Comparison of ENCODE assay signal across 29 mouse cellular contexts in genomic region chr16:76547087-76547486, GRCm38 (mm10).
DNase-seq lines count a peak whose midpoint lies in the region; ATAC-seq and TF ChIP-seq lines count a peak whose summit lies in the region.
"Had no signal": no experiment of that assay in that cellular context is flagged by ENCODE, and none has a peak within 500 bp of the region (broad histone marks: within the 10 kb centered on the region; RNA-seq: fewer than 3 reads in every experiment).

No protein-coding gene starts in this region.

- no peak overlapping the region for H3K4me2 ChIP-seq in heart, postnatal 0 days (ENCODE audit: low read depth, low read length)
- H3K4me2 ChIP-seq in midbrain, embryonic 11.5 days = no peak overlapping the region
- H3K4me2 ChIP-seq in midbrain, embryonic 15.5 days = no peak overlapping the region
- no peak overlapping the region for H3K4me2 ChIP-seq in hindbrain, embryonic 13.5 days
- H3K4me2 ChIP-seq: embryonic facial prominence, embryonic 12.5 days; embryonic facial prominence, embryonic 15.5 days; heart, embryonic 13.5 days; hindbrain, embryonic 14.5 days had no signal

- H3K4me3 ChIP-seq in heart, postnatal 0 days (ENCODE audit: low read depth, low read length) = no peak overlapping the region
- H3K4me3 ChIP-seq in midbrain, embryonic 11.5 days (ENCODE audit: low read depth, low read length) = no peak overlapping the region
- H3K4me3 ChIP-seq in midbrain, embryonic 15.5 days = no peak overlapping the region
- no peak overlapping the region for H3K4me3 ChIP-seq in hindbrain, embryonic 13.5 days
- H3K4me3 ChIP-seq: embryonic facial prominence, embryonic 12.5 days; embryonic facial prominence, embryonic 15.5 days; gastrocnemius, adult 2 months; heart, embryonic 10.5 days; heart, embryonic 13.5 days; hindbrain, embryonic 10.5 days had no signal

- intact Hi-C loops in heart, postnatal 25 days (cut with DNase I) = no loop called here

- no peaks in the 10 kb centered on the region for H3K9me3 ChIP-seq in heart, postnatal 0 days (replicated peaks; ENCODE audit: control insufficient read depth, low read length)
- no peaks in the 10 kb centered on the region for H3K9me3 ChIP-seq in midbrain, embryonic 11.5 days (ENCODE audit: control insufficient read depth, low read length)
- H3K9me3 ChIP-seq in midbrain, embryonic 15.5 days = no peaks in the 10 kb centered on the region
- no peaks in the 10 kb centered on the region for H3K9me3 ChIP-seq in hindbrain, embryonic 13.5 days
- H3K9me3 ChIP-seq: embryonic facial prominence, embryonic 12.5 days; embryonic facial prominence, embryonic 15.5 days; heart, embryonic 10.5 days had no signal

- H3K36me3 ChIP-seq in heart, postnatal 0 days (replicated peaks; ENCODE audit: control insufficient read depth, insufficient read depth, low read length) = no peaks in the 10 kb centered on the region
- no peaks in the 10 kb centered on the region for H3K36me3 ChIP-seq in midbrain, embryonic 11.5 days (ENCODE audit: control insufficient read depth, insufficient read depth, low read length)
- H3K36me3 ChIP-seq in midbrain, embryonic 15.5 days (replicated peaks) = no peaks in the 10 kb centered on the region
- no peaks in the 10 kb centered on the region for H3K36me3 ChIP-seq in hindbrain, embryonic 13.5 days
- H3K36me3 ChIP-seq: embryonic facial prominence, embryonic 12.5 days; embryonic facial prominence, embryonic 15.5 days; G1E; heart, embryonic 10.5 days; heart, embryonic 13.5 days; hindbrain, embryonic 10.5 days had no signal

- 88% methylated on average over 4 of the region's 4 CpGs for WGBS in heart, postnatal 0 days
- WGBS in midbrain, embryonic 11.5 days = 94% methylated on average over 4 of the region's 4 CpGs
- WGBS in midbrain, embryonic 15.5 days = 93% methylated on average over 4 of the region's 4 CpGs
- WGBS in hindbrain, embryonic 13.5 days = 89% methylated on average over 4 of the region's 4 CpGs

- DNase-seq in heart, postnatal 0 days (ENCODE audit: low spot score) = peak; percentile 1
- DNase-seq in heart, postnatal 25 days (ENCODE audit: low spot score) = no peak
- peak; percentile 58 for DNase-seq in kidney, adult 9 months
- DNase-seq in kidney, postnatal 4 days = no peak
- DNase-seq in midbrain, embryonic 11.5 days (ENCODE audit: low spot score, missing footprints) = peak; percentile 28
- DNase-seq: adrenal gland, postnatal 14 days; B cell, adult 2 months; cerebellum, adult 11 months; cerebellum, adult 2 months; cerebellum, adult 9-11 months; cerebellum, postnatal 25 days; forebrain, postnatal 0 days; gastrocnemius, adult 2 months; gastrocnemius, postnatal 14 days; heart, adult 18-20 months; heart, postnatal 36 days had no signal

- TF ChIP-seq EP300 in heart, postnatal 0 days (IDR thresholded peaks at IDR 0.05; ENCODE audit: low read depth) = no peak

- no peak for TF ChIP-seq CTCF in heart, postnatal 0 days (IDR thresholded peaks at IDR 0.05; ENCODE audit: low read depth)

- no peak overlapping the region for H3K9ac ChIP-seq in heart, postnatal 0 days (replicated peaks; ENCODE audit: low read depth, low read length)
- no peak overlapping the region for H3K9ac ChIP-seq in midbrain, embryonic 11.5 days (ENCODE audit: low read length)
- no peak overlapping the region for H3K9ac ChIP-seq in midbrain, embryonic 15.5 days
- H3K9ac ChIP-seq in hindbrain, embryonic 13.5 days = no peak overlapping the region
- H3K9ac ChIP-seq: embryonic facial prominence, embryonic 12.5 days; embryonic facial prominence, embryonic 15.5 days; forebrain, postnatal 0 days; heart, embryonic 13.5 days; hindbrain, embryonic 14.5 days had no signal

- no peak overlapping the region for H3K27ac ChIP-seq in heart, postnatal 0 days (ENCODE audit: low read depth)
- no peak overlapping the region for H3K27ac ChIP-seq in midbrain, embryonic 11.5 days (ENCODE audit: low read depth, low read length)
- no peak overlapping the region for H3K27ac ChIP-seq in midbrain, embryonic 15.5 days
- no peak overlapping the region for H3K27ac ChIP-seq in hindbrain, embryonic 13.5 days
- H3K27ac ChIP-seq: embryonic facial prominence, embryonic 12.5 days; embryonic facial prominence, embryonic 15.5 days; gastrocnemius, adult 2 months; heart, embryonic 10.5 days; heart, embryonic 13.5 days; hindbrain, embryonic 10.5 days; hindbrain, embryonic 14.5 days; hindbrain, postnatal 0 days had no signal

- ATAC-seq in heart, postnatal 0 days (ENCODE audit: insufficient read depth, low read depth) = no peak
- no peak for ATAC-seq in midbrain, embryonic 11.5 days (ENCODE audit: low FRiP score)
- no peak for ATAC-seq in midbrain, embryonic 15.5 days (replicated peaks)
- no peak for ATAC-seq in hindbrain, embryonic 13.5 days (ENCODE audit: low FRiP score)
- ATAC-seq: forebrain, embryonic 14.5 days; forebrain, postnatal 0 days; hindbrain, postnatal 0 days; Patski had no signal

- H3K4me1 ChIP-seq in heart, postnatal 0 days (ENCODE audit: control insufficient read depth, insufficient read depth) = no peaks in the 10 kb centered on the region
- no peaks in the 10 kb centered on the region for H3K4me1 ChIP-seq in midbrain, embryonic 11.5 days (ENCODE audit: control insufficient read depth, insufficient read depth, low read length)
- H3K4me1 ChIP-seq in midbrain, embryonic 15.5 days = no peaks in the 10 kb centered on the region
- H3K4me1 ChIP-seq in hindbrain, embryonic 13.5 days (replicated peaks) = no peaks in the 10 kb centered on the region
- H3K4me1 ChIP-seq: embryonic facial prominence, embryonic 12.5 days; embryonic facial prominence, embryonic 15.5 days; heart, embryonic 10.5 days; heart, embryonic 13.5 days; hindbrain, embryonic 10.5 days had no signal

- H3K27me3 ChIP-seq in heart, postnatal 0 days (ENCODE audit: control insufficient read depth, insufficient read depth, low read length) = no peaks in the 10 kb centered on the region
- H3K27me3 ChIP-seq in midbrain, embryonic 11.5 days (ENCODE audit: control insufficient read depth, insufficient read depth, low read length) = no peaks in the 10 kb centered on the region
- H3K27me3 ChIP-seq in midbrain, embryonic 15.5 days (replicated peaks) = no peaks in the 10 kb centered on the region
- no peaks in the 10 kb centered on the region for H3K27me3 ChIP-seq in hindbrain, embryonic 13.5 days
- H3K27me3 ChIP-seq: CH12.LX; embryonic facial prominence, embryonic 12.5 days; embryonic facial prominence, embryonic 15.5 days; heart, embryonic 13.5 days; Patski had no signal

Comparison
In these comparisons a context has a peak if more than half of its experiments do, and no peak if none do; other contexts are left out.
1. DNase-seq: peak in heart, postnatal 0 days (single experiment), kidney, adult 9 months (single experiment) and midbrain, embryonic 11.5 days (single experiment); none in heart, postnatal 25 days (single experiment) and kidney, postnatal 4 days (0 of 2).